Comparison of ENCODE assay signal across 22 mouse cellular contexts in the genomic region with DNA sequence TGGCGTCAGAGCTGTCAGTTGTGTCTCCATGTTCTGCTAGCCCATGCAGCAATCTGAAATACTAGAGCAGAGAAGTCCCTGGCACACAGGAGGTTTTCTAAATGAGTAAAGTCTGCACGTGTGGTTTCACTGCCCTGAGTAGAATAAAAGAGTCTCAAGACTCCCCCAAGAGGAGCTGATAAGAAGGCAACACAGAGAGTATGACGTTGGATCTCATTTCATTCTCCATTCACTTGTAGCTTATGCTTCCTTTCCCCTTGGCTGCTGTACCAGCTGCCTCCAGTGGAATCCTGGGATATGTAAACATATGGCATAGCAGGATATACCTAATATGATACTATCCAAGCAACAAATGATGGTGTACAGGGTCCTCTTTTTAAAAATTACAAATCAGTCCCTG.
DNase-seq lines count a peak whose midpoint lies in the region; ATAC-seq and TF ChIP-seq lines count a peak whose summit lies in the region.
"Had no signal": no experiment of that assay in that cellular context is flagged by ENCODE, and none has a peak within 500 bp of the region (broad histone marks: within the 10 kb centered on the region; RNA-seq: fewer than 3 reads in every experiment).

No protein-coding gene starts in this region.

- no peaks in the 10 kb centered on the region for H3K27me3 ChIP-seq in forebrain, postnatal 0 days (ENCODE audit: insufficient read depth, low read length)
- no peaks in the 10 kb centered on the region for H3K27me3 ChIP-seq in forebrain, embryonic 11.5 days (ENCODE audit: control insufficient read depth, insufficient read depth, low read length)
- H3K27me3 ChIP-seq in CH12.LX (replicated peaks), result no peaks in the 10 kb centered on the region
- H3K27me3 ChIP-seq in stomach, postnatal 0 days (ENCODE audit: control insufficient read depth, insufficient read depth, low read length), result no peaks in the 10 kb centered on the region
- H3K27me3 ChIP-seq: embryonic facial prominence, embryonic 12.5 days; limb, embryonic 13.5 days; liver, embryonic 12.5 days; midbrain, embryonic 13.5 days had no signal

- TF ChIP-seq RAD21 in CH12.LX (IDR thresholded peaks at IDR 0.05; ENCODE audit: low read depth, low read length), result peak; percentile 22

- TF ChIP-seq POLR2A in CH12.LX (IDR thresholded peaks at IDR 0.05; ENCODE audit: low read depth, low read length), result no peak

- no peak overlapping the region for H3K4me2 ChIP-seq in forebrain, postnatal 0 days (ENCODE audit: low read depth)
- H3K4me2 ChIP-seq in forebrain, embryonic 11.5 days (ENCODE audit: low read depth, low read length, severe bottlenecking), result no peak overlapping the region
- H3K4me2 ChIP-seq in CH12.LX (ENCODE audit: insufficient read depth, low read depth, poor library complexity, severe bottlenecking), result no peak overlapping the region
- H3K4me2 ChIP-seq in stomach, postnatal 0 days (replicated peaks; ENCODE audit: low read depth), result no peak overlapping the region
- H3K4me2 ChIP-seq: embryonic facial prominence, embryonic 12.5 days; limb, embryonic 13.5 days; liver, embryonic 12.5 days; midbrain, embryonic 13.5 days had no signal

- WGBS in forebrain, postnatal 0 days, result 34% methylated on average over 3 of the region's 3 CpGs
- WGBS in forebrain, embryonic 11.5 days, result 52% methylated on average over 3 of the region's 3 CpGs
- 35% methylated on average over 3 of the region's 3 CpGs for WGBS in stomach, postnatal 0 days

- in situ Hi-C loops in CH12.LX (cut with MboI; ENCODE audit: low pct_ligation_motif_present, low pct_unique_long_range_greater_than_20kb, low sequenced_read_pairs), result no loop called here

- H3K27ac ChIP-seq in forebrain, postnatal 0 days (ENCODE audit: low read depth, low read length), result no peak overlapping the region
- H3K27ac ChIP-seq in forebrain, embryonic 11.5 days (ENCODE audit: low read depth, low read length), result no peak overlapping the region
- no peak overlapping the region for H3K27ac ChIP-seq in left cerebral cortex, adult 2 months
- H3K27ac ChIP-seq in CH12.LX (ENCODE audit: insufficient read depth, low read depth), result no peak overlapping the region
- H3K27ac ChIP-seq in stomach, postnatal 0 days (replicated peaks), result no peak overlapping the region
- H3K27ac ChIP-seq: embryonic facial prominence, embryonic 12.5 days; heart, embryonic 10.5 days; limb, embryonic 13.5 days; liver, embryonic 12.5 days; midbrain, embryonic 13.5 days had no signal

- no peak overlapping the region for H3K9ac ChIP-seq in forebrain, postnatal 0 days
- H3K9ac ChIP-seq in forebrain, embryonic 11.5 days (ENCODE audit: low read length), result no peak overlapping the region
- H3K9ac ChIP-seq in CH12.LX (ENCODE audit: insufficient read depth, low read depth), result no peak overlapping the region
- no peak overlapping the region for H3K9ac ChIP-seq in stomach, postnatal 0 days (ENCODE audit: low read length)
- H3K9ac ChIP-seq: embryonic facial prominence, embryonic 12.5 days; limb, embryonic 13.5 days; liver, embryonic 12.5 days; midbrain, embryonic 13.5 days had no signal

- TF ChIP-seq EP300 in CH12.LX (IDR thresholded peaks at IDR 0.05; ENCODE audit: low read length), result no peak; the same call in 1 of the 2 replicates
- TF ChIP-seq EP300 in stomach, postnatal 0 days (optimal IDR thresholded peaks at IDR 0.05), result no peak

- DNase-seq in forebrain, postnatal 0 days, result peak; percentile 48
- DNase-seq in forebrain, embryonic 11.5 days (ENCODE audit: low spot score), result no peak
- DNase-seq in left cerebral cortex, adult 2 months (ENCODE audit: extremely low spot score in 1 of 2, low spot score in 2 of 2), result no peak
- no peak for DNase-seq in left cerebral cortex, adult 8-10 months (ENCODE audit: low spot score in 2 of 2)
- DNase-seq in CH12.LX (ENCODE audit: extremely low read depth), result peak; percentile 31
- no peak for DNase-seq in stomach, postnatal 0 days (ENCODE audit: low spot score)
- no peak for DNase-seq in kidney, postnatal 10 days
- DNase-seq: adrenal gland, postnatal 36 days; cerebellum, adult 18-20 months; cerebellum, postnatal 14 days; kidney, adult 8-10 months; kidney, postnatal 14 days; layer of hippocampus, postnatal 36 days; lung, adult 18-20 months; lung, postnatal 10 days had no signal

- no peaks in the 10 kb centered on the region for H3K9me3 ChIP-seq in forebrain, postnatal 0 days (ENCODE audit: low read length)
- no peaks in the 10 kb centered on the region for H3K9me3 ChIP-seq in forebrain, embryonic 11.5 days (ENCODE audit: control insufficient read depth, low read length)
- H3K9me3 ChIP-seq in CH12.LX (replicated peaks; ENCODE audit: low read length), result peaks cover 12% of the 10 kb centered on the region
- H3K9me3 ChIP-seq in stomach, postnatal 0 days (ENCODE audit: control insufficient read depth, low read length), result no peaks in the 10 kb centered on the region
- H3K9me3 ChIP-seq: embryonic facial prominence, embryonic 12.5 days; heart, embryonic 10.5 days; liver, embryonic 12.5 days had no signal

- H3K36me3 ChIP-seq in forebrain, postnatal 0 days (ENCODE audit: insufficient read depth), result no peaks in the 10 kb centered on the region
- H3K36me3 ChIP-seq in forebrain, embryonic 11.5 days (ENCODE audit: control insufficient read depth, insufficient read depth, low read length), result no peaks in the 10 kb centered on the region
- H3K36me3 ChIP-seq in CH12.LX (replicated peaks in 1 of 2; ENCODE audit: control insufficient read depth in 1 of 2, insufficient read depth in 1 of 2, low read length in 1 of 2), result no peaks in the 10 kb centered on the region
- no peaks in the 10 kb centered on the region for H3K36me3 ChIP-seq in stomach, postnatal 0 days (ENCODE audit: control insufficient read depth, insufficient read depth, low read length)
- H3K36me3 ChIP-seq: embryonic facial prominence, embryonic 12.5 days; heart, embryonic 10.5 days; limb, embryonic 13.5 days; liver, embryonic 12.5 days; midbrain, embryonic 13.5 days had no signal

- H3K4me1 ChIP-seq in forebrain, postnatal 0 days (ENCODE audit: insufficient read depth), result peaks cover 10% of the 10 kb centered on the region; the same call in 1 of the 2 replicates
- H3K4me1 ChIP-seq in forebrain, embryonic 11.5 days (replicated peaks; ENCODE audit: control insufficient read depth, insufficient read depth, low read length), result no peaks in the 10 kb centered on the region
- H3K4me1 ChIP-seq in CH12.LX (ENCODE audit: control insufficient read depth in 1 of 2, insufficient read depth in 2 of 2), result peaks cover 6 to 25% of the 10 kb centered on the region in 2 experiments
- no peaks in the 10 kb centered on the region for H3K4me1 ChIP-seq in stomach, postnatal 0 days (replicated peaks; ENCODE audit: control insufficient read depth, insufficient read depth)
- H3K4me1 ChIP-seq: heart, embryonic 10.5 days had no signal

- no peaks in the 10 kb centered on the region for H3K79me2 ChIP-seq in CH12.LX (replicated peaks; ENCODE audit: control insufficient read depth, extremely low read depth, insufficient read depth, poor library complexity, severe bottlenecking)

- intact Hi-C loops in left cerebral cortex, adult 2 months (cut with DNase I), result no loop called here

- ATAC-seq in forebrain, postnatal 0 days, result peak; percentile 74
- ATAC-seq in forebrain, embryonic 11.5 days (replicated peaks; ENCODE audit: low FRiP score), result no peak
- ATAC-seq in stomach, postnatal 0 days (ENCODE audit: low FRiP score, low TSS enrichment), result no peak
- ATAC-seq: inflammation-experienced regulatory T-cells, adult 6 months; liver, embryonic 12.5 days; midbrain, embryonic 13.5 days; Patski had no signal

- peak; percentile 36; the same call in 1 of the 2 replicates for TF ChIP-seq CTCF in forebrain, postnatal 0 days (IDR thresholded peaks at IDR 0.05; ENCODE audit: low read depth)
- TF ChIP-seq CTCF in left cerebral cortex, adult 2 months (IDR thresholded peaks at IDR 0.05), result peak; percentile 12
- peak in 1 of 2 experiments; percentile 47; a peak in 2 of 4 replicates for TF ChIP-seq CTCF in CH12.LX (conservative IDR thresholded peaks at IDR 0.05 in 1 of 2, IDR thresholded peaks at IDR 0.05 in 1 of 2; ENCODE audit: low read depth in 2 of 2, low read length in 2 of 2)
- 0 out of 2 replicates have a peak, but pooled peaks have one; percentile 8 for TF ChIP-seq CTCF in stomach, postnatal 0 days (IDR thresholded peaks at IDR 0.05; ENCODE audit: low read depth)

- dilution Hi-C loops in CH12.LX (cut with MboI; ENCODE audit: extremely low pct_ligation_motif_present, extremely low pct_unique_long_range_greater_than_20kb, low sequenced_read_pairs), result no loop called here

- no peak overlapping the region for H3K4me3 ChIP-seq in forebrain, postnatal 0 days (ENCODE audit: low read depth, low read length)
- no peak overlapping the region for H3K4me3 ChIP-seq in forebrain, embryonic 11.5 days (ENCODE audit: low read depth, low read length)
- H3K4me3 ChIP-seq in left cerebral cortex, adult 2 months, result no peak overlapping the region
- no peak overlapping the region for H3K4me3 ChIP-seq in CH12.LX (replicated peaks in 1 of 3; ENCODE audit: low read depth in 2 of 3, low read length in 2 of 3, poor library complexity in 1 of 3)
- H3K4me3 ChIP-seq in stomach, postnatal 0 days (ENCODE audit: low read depth, low read length), result no peak overlapping the region
- H3K4me3 ChIP-seq: embryonic facial prominence, embryonic 12.5 days; heart, embryonic 10.5 days; limb, embryonic 13.5 days; liver, embryonic 12.5 days; midbrain, embryonic 13.5 days had no signal

TF ChIP-seq in CH12.LX, 34 proteins besides CTCF, POLR2A, EP300 and RAD21:
- TF ChIP-seq JUND (conservative IDR thresholded peaks at IDR 0.05; ENCODE audit: low read depth, low read length), result peak; percentile 51; the same call in 1 of the 2 replicates
- 0 out of 2 replicates have a peak, but pooled peaks have one; percentile 31 for TF ChIP-seq MYC (IDR thresholded peaks at IDR 0.05; ENCODE audit: low read depth, low read length)
- TF ChIP-seq HCFC1 (IDR thresholded peaks at IDR 0.05; ENCODE audit: low read depth, low read length), result no peak
- TF ChIP-seq IRF4 (IDR thresholded peaks at IDR 0.05; ENCODE audit: low read depth, low read length), result peak; percentile 64
- TF ChIP-seq BHLHE40 (IDR thresholded peaks at IDR 0.05; ENCODE audit: low read depth, low read length), result peak; percentile 98

Comparison
In these comparisons a context has a peak if more than half of its experiments do, and no peak if none do; other contexts are left out.
1. DNase-seq: peak in forebrain, postnatal 0 days (single experiment) and CH12.LX (single experiment); none in forebrain, embryonic 11.5 days (single experiment), left cerebral cortex, adult 2 months (0 of 2), left cerebral cortex, adult 8-10 months (0 of 2), stomach, postnatal 0 days (single experiment) and kidney, postnatal 10 days (single experiment).